Mouse (Mus musculus) testis, adult 2 months (tissue): ENCODE results near the gene Picalm.

Experiments
- CTCF ChIP-seq: fragments of 200-500 bp; IDR thresholded peaks from 2 replicates; pipeline ENCODE4 v1.5.1; 2012; ENCODE audit warnings: low read depth, mild to moderate bottlenecking, inconsistent platforms, low read length, moderate library complexity; ENCODE audit not compliant: control insufficient read depth, insufficient read depth, insufficient replicate concordance
- POLR2A ChIP-seq: fragments of 200-500 bp; IDR thresholded peaks from 2 replicates; pipeline ENCODE4 v1.6.1; 2012; ENCODE audit warnings: low read depth, mild to moderate bottlenecking, inconsistent platforms, low read length, moderate library complexity; ENCODE audit not compliant: control insufficient read depth

- TF ChIP-seq POLR2A (no peak), CTCF (no peak)
Measured at GRCm38 (mm10) chr7:90160598-90160997, 30.6 kb downstream of the Picalm start.
